Mouse (Mus musculus): ENCODE data around the gene Vpreb1. TPM values are rescaled to one million over a fixed set of nuclear protein-coding genes. Genes with fewer than 3 reads are reported as not detected.
A peak's percentile ranks its signal among the peaks of the same experiment; 100 is the strongest.

Vpreb1 gene
- total RNA-seq (2012; rRNA removed) = 4.0 and 7.0 TPM in 2 replicates

- TF ChIP-seq CHD2 (IDR thresholded peaks at IDR 0.05; ENCODE audit: low read depth, low read length) = 0 out of 2 replicates have a peak, but pooled peaks have one; percentile 10
- TF ChIP-seq HCFC1 (IDR thresholded peaks at IDR 0.05; ENCODE audit: borderline replicate concordance, insufficient read depth, low read length) = peak; percentile 85
- TF ChIP-seq ZC3H11A (IDR thresholded peaks at IDR 0.05; ENCODE audit: borderline replicate concordance, low read depth, low read length) = no peak
- H3K9me3 ChIP-seq (ENCODE audit: control insufficient read depth, insufficient read depth, low read depth, low read length) = no peaks in the 10 kb centered on the region
- H3K27ac ChIP-seq (ENCODE audit: insufficient read depth, low read depth, low read length, poor library complexity, severe bottlenecking) = peak within 1 kb of the TSS; percentile 83
- DNase-seq (ENCODE audit: low read depth, low spot score) = peak; percentile 94
- in situ Hi-C loops (cut with MboI; ENCODE audit: low sequenced_read_pairs in 2 of 2, unreplicated experiment in 2 of 2) = no loop called here
- peaks cover 7% of the 10 kb centered on the region for H3K36me3 ChIP-seq (ENCODE audit: control insufficient read depth, insufficient read depth, low read length, poor library complexity, severe bottlenecking)
- peak within 1 kb of the TSS; percentile 90 for H3K9ac ChIP-seq (ENCODE audit: insufficient read depth, low read depth, low read length, poor library complexity, severe bottlenecking)
- peaks cover 4 to 8% of the 10 kb centered on the region in 2 experiments; a peak in 3 of 4 replicates for H3K4me1 ChIP-seq (ENCODE audit: control insufficient read depth in 2 of 2, insufficient read depth in 2 of 2, low read length in 2 of 2, poor library complexity in 1 of 2)
- H3K4me3 ChIP-seq (ENCODE audit: insufficient read depth in 1 of 2, low read depth in 1 of 2, low read length in 2 of 2, poor library complexity in 1 of 2, severe bottlenecking in 1 of 2) = peak within 1 kb of the TSS; percentile 83 to 90
These were observed at the start of gene Vpreb1, which contains the start of gene Top3b for GRCm38 (mm10) chr16:16870617-16871331. Gene Vpreb1 (minus strand): TSS chr16:16870843. Gene Top3b (plus strand): TSS chr16:16870736.

GRCm38 (mm10) chr16:16918441-16919117 is 47.9 kb upstream of the Vpreb1 start:
- no peak for DNase-seq (ENCODE audit: low read depth, low spot score)
- H3K36me3 ChIP-seq (ENCODE audit: control insufficient read depth, insufficient read depth, low read length, poor library complexity, severe bottlenecking) = peaks cover 73% of the 10 kb centered on the region
- no peak for TF ChIP-seq ZNF384 (IDR thresholded peaks at IDR 0.05; ENCODE audit: low read depth, low read length)
- no peak for TF ChIP-seq CHD2 (IDR thresholded peaks at IDR 0.05; ENCODE audit: low read depth, low read length)
- no peak for TF ChIP-seq MAFK (IDR thresholded peaks at IDR 0.05; ENCODE audit: insufficient read depth, low read depth, low read length)
- TF ChIP-seq ZC3H11A (IDR thresholded peaks at IDR 0.05; ENCODE audit: borderline replicate concordance, low read depth, low read length) = no peak
- TF ChIP-seq HCFC1 (IDR thresholded peaks at IDR 0.05; ENCODE audit: borderline replicate concordance, insufficient read depth, low read length) = no peak

DNA sequence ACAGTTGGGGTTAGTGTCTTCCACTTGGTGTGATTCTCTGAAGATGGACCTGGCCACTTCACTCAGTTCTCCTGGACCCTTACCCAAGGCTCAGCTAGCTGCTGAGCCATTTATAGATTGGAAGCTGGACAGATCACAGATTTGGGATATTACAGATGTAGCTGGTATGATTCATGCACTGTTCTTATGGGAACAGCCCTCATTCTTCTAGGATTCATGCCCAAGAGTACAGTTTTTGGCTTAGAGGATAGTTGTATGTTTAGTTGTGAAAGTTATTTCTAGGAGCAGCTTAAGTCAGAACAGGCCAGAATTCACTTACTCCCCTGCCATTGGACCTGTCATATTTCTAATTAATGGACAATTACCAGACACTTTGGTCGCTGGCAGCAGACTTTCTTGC is 42.8 kb upstream of the Vpreb1 start:
- Histone ChIP-seq H3K4me3 (ENCODE audit: insufficient read depth in 1 of 2, low read depth in 1 of 2, low read length in 2 of 2, poor library complexity in 1 of 2, severe bottlenecking in 1 of 2) (no peak overlapping the region), H3K4me1 (ENCODE audit: control insufficient read depth in 2 of 2, insufficient read depth in 2 of 2, low read length in 2 of 2, poor library complexity in 1 of 2) (peaks cover 0 to 15% of the 10 kb centered on the region in 2 experiments; a peak in 2 of 4 replicates), H3K27ac (ENCODE audit: insufficient read depth, low read depth, low read length, poor library complexity, severe bottlenecking) (no peak overlapping the region), H3K9me3 (ENCODE audit: control insufficient read depth, insufficient read depth, low read depth, low read length) (no peaks in the 10 kb centered on the region), H3K36me3 (ENCODE audit: control insufficient read depth, insufficient read depth, low read length, poor library complexity, severe bottlenecking) (peaks cover 60% of the 10 kb centered on the region), H3K9ac (ENCODE audit: insufficient read depth, low read depth, low read length, poor library complexity, severe bottlenecking) (no peak overlapping the region)
- no peak for TF ChIP-seq MAFK (IDR thresholded peaks at IDR 0.05; ENCODE audit: insufficient read depth, low read depth, low read length)
- TF ChIP-seq ZC3H11A (IDR thresholded peaks at IDR 0.05; ENCODE audit: borderline replicate concordance, low read depth, low read length) = no peak
- no peak for TF ChIP-seq CHD2 (IDR thresholded peaks at IDR 0.05; ENCODE audit: low read depth, low read length)
- TF ChIP-seq HCFC1 (IDR thresholded peaks at IDR 0.05; ENCODE audit: borderline replicate concordance, insufficient read depth, low read length) = no peak
- no peak for TF ChIP-seq ZNF384 (IDR thresholded peaks at IDR 0.05; ENCODE audit: low read depth, low read length)
- no peak for DNase-seq (ENCODE audit: low read depth, low spot score)
- in situ Hi-C loops (cut with MboI; ENCODE audit: low sequenced_read_pairs in 2 of 2, unreplicated experiment in 2 of 2) = no loop called here

More at GRCm38 (mm10) chr16:16918441-16919117, 47.9 kb upstream of the Vpreb1 start:
- H3K9ac ChIP-seq (ENCODE audit: insufficient read depth, low read depth, low read length, poor library complexity, severe bottlenecking) = no peak overlapping the region
- peaks cover 1 to 6% of the 10 kb centered on the region in 2 experiments; a peak in 1 of 4 replicates for H3K4me1 ChIP-seq (ENCODE audit: control insufficient read depth in 2 of 2, insufficient read depth in 2 of 2, low read length in 2 of 2, poor library complexity in 1 of 2)
- H3K9me3 ChIP-seq (ENCODE audit: control insufficient read depth, insufficient read depth, low read depth, low read length) = no peaks in the 10 kb centered on the region
- no peak overlapping the region for H3K27ac ChIP-seq (ENCODE audit: insufficient read depth, low read depth, low read length, poor library complexity, severe bottlenecking)
- in situ Hi-C loops (cut with MboI; ENCODE audit: low sequenced_read_pairs in 2 of 2, unreplicated experiment in 2 of 2) = no loop called here
- H3K4me3 ChIP-seq (ENCODE audit: insufficient read depth in 1 of 2, low read depth in 1 of 2, low read length in 2 of 2, poor library complexity in 1 of 2, severe bottlenecking in 1 of 2) = no peak overlapping the region

- Histone ChIP-seq H3K27ac (ENCODE audit: insufficient read depth, low read depth, low read length, poor library complexity, severe bottlenecking) (peak overlapping the region; percentile 68), H3K9ac (ENCODE audit: insufficient read depth, low read depth, low read length, poor library complexity, severe bottlenecking) (peak overlapping the region; percentile 60; the same call in 1 of the 2 replicates), H3K4me1 (ENCODE audit: control insufficient read depth in 2 of 2, insufficient read depth in 2 of 2, low read length in 2 of 2, poor library complexity in 1 of 2) (peaks cover 0 to 21% of the 10 kb centered on the region in 2 experiments; a peak in 3 of 4 replicates)
These were observed 41.3 kb upstream of the Vpreb1 start for GRCm38 (mm10) chr16:16911641-16912597.

More at GRCm38 (mm10) chr16:16911641-16912597, 41.3 kb upstream of the Vpreb1 start:
- Histone ChIP-seq H3K36me3 (ENCODE audit: control insufficient read depth, insufficient read depth, low read length, poor library complexity, severe bottlenecking) (peaks cover 47% of the 10 kb centered on the region), H3K4me3 (ENCODE audit: insufficient read depth in 1 of 2, low read depth in 1 of 2, low read length in 2 of 2, poor library complexity in 1 of 2, severe bottlenecking in 1 of 2) (no peak overlapping the region), H3K9me3 (ENCODE audit: control insufficient read depth, insufficient read depth, low read depth, low read length) (no peaks in the 10 kb centered on the region)
- DNase-seq (ENCODE audit: low read depth, low spot score) = peak; percentile 89
- TF ChIP-seq MAFK (IDR thresholded peaks at IDR 0.05; ENCODE audit: insufficient read depth, low read depth, low read length) (0 out of 2 replicates have a peak, but pooled peaks have one; percentile 30), ZC3H11A (IDR thresholded peaks at IDR 0.05; ENCODE audit: borderline replicate concordance, low read depth, low read length) (peak; percentile 84), HCFC1 (IDR thresholded peaks at IDR 0.05; ENCODE audit: borderline replicate concordance, insufficient read depth, low read length) (peak; percentile 62; the same call in 1 of the 2 replicates), ZNF384 (IDR thresholded peaks at IDR 0.05; ENCODE audit: low read depth, low read length) (no peak), CHD2 (IDR thresholded peaks at IDR 0.05; ENCODE audit: low read depth, low read length) (no peak)
- in situ Hi-C loops (cut with MboI; ENCODE audit: low sequenced_read_pairs in 2 of 2, unreplicated experiment in 2 of 2) = no loop called here
